Mouse (Mus musculus): Measurements from ENCODE around the gene Ppm1g. TPM values are rescaled to one million over a fixed set of nuclear protein-coding genes. Genes with fewer than 3 reads are reported as not detected.

Ppm1g gene
- total and polyA plus RNA-seq, 3 experiments, result 96.9 to 366 (median 182) TPM

DNA sequence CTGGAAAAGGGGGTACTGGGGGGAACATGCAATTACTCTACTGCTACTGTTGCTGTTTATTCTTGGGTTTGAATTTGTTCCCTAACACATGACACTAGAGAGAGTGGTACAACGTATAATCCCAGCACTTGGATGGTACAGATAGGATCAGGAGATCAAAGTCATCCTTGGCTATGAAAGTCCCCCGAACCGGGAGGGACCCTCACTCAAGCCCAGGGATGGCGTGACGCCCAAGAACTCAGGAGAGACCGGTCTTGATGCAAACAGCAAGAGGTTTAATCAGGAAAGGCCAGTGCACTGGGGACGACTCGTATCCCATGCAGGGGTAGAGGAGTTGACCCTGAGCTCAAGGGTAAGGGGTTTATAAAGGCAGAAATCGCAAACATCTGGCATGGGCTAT, 2.2 kb upstream of the Ppm1g start:
- dilution Hi-C loops (cut with MboI; ENCODE audit: extremely low pct_ligation_motif_present, extremely low pct_unique_long_range_greater_than_20kb, low sequenced_read_pairs), result no loop called here

DNA sequence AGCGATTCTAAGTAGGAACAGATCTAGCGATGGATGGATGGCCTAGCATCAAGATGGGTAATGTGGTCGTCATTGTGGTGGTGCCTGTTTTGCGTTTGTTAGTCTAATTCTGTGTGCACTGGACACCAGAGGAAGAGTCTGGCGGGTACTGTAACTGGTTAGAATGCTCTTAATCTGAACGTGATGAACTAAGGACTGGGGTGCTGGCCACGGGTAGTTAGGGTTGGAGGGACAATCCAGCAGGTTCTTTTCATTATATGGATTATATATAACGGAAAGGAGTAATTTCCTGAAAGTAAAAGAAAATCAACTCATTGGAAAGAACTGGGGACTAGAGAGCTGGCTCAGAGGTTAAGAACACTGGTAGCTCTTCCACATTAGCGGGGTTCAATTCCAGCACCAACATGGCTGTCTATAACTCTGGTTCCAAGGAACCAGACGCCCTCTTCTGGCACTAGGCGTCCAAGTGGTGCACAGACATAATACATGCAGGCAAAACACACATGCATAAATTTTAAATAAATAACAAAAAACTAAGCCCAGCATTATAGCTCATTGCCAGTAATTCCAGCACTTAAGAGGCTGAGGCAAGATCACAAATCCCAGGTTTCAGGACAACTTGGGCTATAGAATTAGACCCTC, 938 bp upstream of the Ppm1g start:
- peak overlapping the region; percentile 24 for H3K4me2 ChIP-seq (ENCODE audit: insufficient read depth, low read depth, poor library complexity, severe bottlenecking)
- H3K4me3 ChIP-seq (replicated peaks in 1 of 3; ENCODE audit: low read depth in 2 of 3, low read length in 2 of 3, poor library complexity in 1 of 3), result peak overlapping the region; percentile 64 to 93 (median 93)
- no peaks in the 10 kb centered on the region for H3K27me3 ChIP-seq (replicated peaks)
- H3K36me3 ChIP-seq (replicated peaks in 1 of 2; ENCODE audit: control insufficient read depth in 1 of 2, insufficient read depth in 1 of 2, low read length in 1 of 2), result peaks cover 0 to 4% of the 10 kb centered on the region in 2 experiments
- in situ Hi-C loops (cut with MboI; ENCODE audit: low pct_ligation_motif_present, low pct_unique_long_range_greater_than_20kb, low sequenced_read_pairs) (no loop called here), dilution Hi-C loops (cut with MboI; ENCODE audit: extremely low pct_ligation_motif_present, extremely low pct_unique_long_range_greater_than_20kb, low sequenced_read_pairs) (no loop called here)
- peak overlapping the region; percentile 87 for H3K9ac ChIP-seq (ENCODE audit: insufficient read depth, low read depth)
- peaks cover 0 to 13% of the 10 kb centered on the region in 2 experiments; a peak in 2 of 4 replicates for H3K4me1 ChIP-seq (ENCODE audit: control insufficient read depth in 1 of 2, insufficient read depth in 2 of 2)
- peaks cover 36% of the 10 kb centered on the region for H3K79me2 ChIP-seq (replicated peaks; ENCODE audit: control insufficient read depth, extremely low read depth, insufficient read depth, poor library complexity, severe bottlenecking)
- H3K9me3 ChIP-seq (replicated peaks; ENCODE audit: low read length), result no peaks in the 10 kb centered on the region
- DNase-seq (ENCODE audit: extremely low read depth), result peak; percentile 85
- H3K27ac ChIP-seq (ENCODE audit: insufficient read depth, low read depth), result peak overlapping the region; percentile 26
- peak; percentile 11; the same call in 1 of the 2 replicates for TF ChIP-seq ELF1 (IDR thresholded peaks at IDR 0.05; ENCODE audit: low read depth, low read length)
- peak; percentile 50 for TF ChIP-seq SMC3 (IDR thresholded peaks at IDR 0.05; ENCODE audit: low read depth, low read length)
- TF ChIP-seq MYC (IDR thresholded peaks at IDR 0.05; ENCODE audit: low read depth, low read length), result peak; percentile 85
- 0 out of 2 replicates have a peak, but pooled peaks have one; percentile 55 for TF ChIP-seq ZMIZ1 (IDR thresholded peaks at IDR 0.05; ENCODE audit: low read depth, low read length)
- peak; percentile 61 for TF ChIP-seq SIN3A (IDR thresholded peaks at IDR 0.05; ENCODE audit: low read length)
- TF ChIP-seq EP300 (IDR thresholded peaks at IDR 0.05; ENCODE audit: low read length), result no peak
- no peak for TF ChIP-seq MEF2A (IDR thresholded peaks at IDR 0.05; ENCODE audit: borderline replicate concordance, low read depth, low read length)
- TF ChIP-seq NRF1 (IDR thresholded peaks at IDR 0.05; ENCODE audit: low read depth, low read length), result peak; percentile 37
- peak; percentile 37; the same call in 1 of the 2 replicates for TF ChIP-seq MAZ (IDR thresholded peaks at IDR 0.05; ENCODE audit: low read depth, low read length)
- TF ChIP-seq ZNF384 (IDR thresholded peaks at IDR 0.05; ENCODE audit: low read depth, low read length), result peak; percentile 58
- TF ChIP-seq CHD1 (IDR thresholded peaks at IDR 0.05; ENCODE audit: low read depth, low read length), result peak; percentile 78
- TF ChIP-seq CTCF (conservative IDR thresholded peaks at IDR 0.05 in 1 of 2, IDR thresholded peaks at IDR 0.05 in 1 of 2; ENCODE audit: low read depth in 2 of 2, low read length in 2 of 2), result peak in 1 of 2 experiments; percentile 82; a peak in 2 of 4 replicates
- peak; percentile 23; the same call in 1 of the 2 replicates for TF ChIP-seq IRF4 (IDR thresholded peaks at IDR 0.05; ENCODE audit: low read depth, low read length)
- TF ChIP-seq MAFK (IDR thresholded peaks at IDR 0.05; ENCODE audit: insufficient replicate concordance, low read length), result no peak
- TF ChIP-seq TCF12 (IDR thresholded peaks at IDR 0.05; ENCODE audit: low read depth, low read length), result peak; percentile 46
- TF ChIP-seq BHLHE40 (IDR thresholded peaks at IDR 0.05; ENCODE audit: low read depth, low read length), result no peak; the same call in 1 of the 2 replicates
- TF ChIP-seq NELFE (IDR thresholded peaks at IDR 0.05; ENCODE audit: low read depth, low read length), result peak; percentile 51; the same call in 1 of the 2 replicates
- peak; percentile 57 for TF ChIP-seq HCFC1 (IDR thresholded peaks at IDR 0.05; ENCODE audit: low read depth, low read length)
- no peak for TF ChIP-seq GABPA (IDR thresholded peaks at IDR 0.05; ENCODE audit: insufficient replicate concordance, low read depth, low read length)
- peak; percentile 59 for TF ChIP-seq RAD21 (IDR thresholded peaks at IDR 0.05; ENCODE audit: low read depth, low read length)

More for the DNA sequence above, 2.2 kb upstream of the Ppm1g start:
- in situ Hi-C loops (cut with MboI; ENCODE audit: low pct_ligation_motif_present, low pct_unique_long_range_greater_than_20kb, low sequenced_read_pairs), result no loop called here
- no peaks in the 10 kb centered on the region for H3K9me3 ChIP-seq (replicated peaks; ENCODE audit: low read length)
- no peaks in the 10 kb centered on the region for H3K27me3 ChIP-seq (replicated peaks)
- no peak overlapping the region for H3K27ac ChIP-seq (ENCODE audit: insufficient read depth, low read depth)
- H3K4me1 ChIP-seq (ENCODE audit: control insufficient read depth in 1 of 2, insufficient read depth in 2 of 2), result peaks cover 0 to 7% of the 10 kb centered on the region in 2 experiments; a peak in 2 of 4 replicates
- H3K4me2 ChIP-seq (ENCODE audit: insufficient read depth, low read depth, poor library complexity, severe bottlenecking), result no peak overlapping the region
- no peak overlapping the region for H3K4me3 ChIP-seq (replicated peaks in 1 of 3; ENCODE audit: low read depth in 2 of 3, low read length in 2 of 3, poor library complexity in 1 of 3)
- no peaks in the 10 kb centered on the region for H3K36me3 ChIP-seq (replicated peaks in 1 of 2; ENCODE audit: control insufficient read depth in 1 of 2, insufficient read depth in 1 of 2, low read length in 1 of 2)
- H3K9ac ChIP-seq (ENCODE audit: insufficient read depth, low read depth), result no peak overlapping the region
- no peak for DNase-seq (ENCODE audit: extremely low read depth)
- H3K79me2 ChIP-seq (replicated peaks; ENCODE audit: control insufficient read depth, extremely low read depth, insufficient read depth, poor library complexity, severe bottlenecking), result peaks cover 24% of the 10 kb centered on the region
- TF ChIP-seq USF2 (conservative IDR thresholded peaks at IDR 0.05; ENCODE audit: low read depth, low read length) (no peak), MAX (IDR thresholded peaks at IDR 0.05; ENCODE audit: low read length) (no peak), NELFE (IDR thresholded peaks at IDR 0.05; ENCODE audit: low read depth, low read length) (no peak), MAZ (IDR thresholded peaks at IDR 0.05; ENCODE audit: low read depth, low read length) (no peak), ZKSCAN1 (IDR thresholded peaks at IDR 0.05; ENCODE audit: borderline replicate concordance, low read depth, low read length) (no peak), MAFK (IDR thresholded peaks at IDR 0.05; ENCODE audit: insufficient replicate concordance, low read length) (no peak), CHD1 (IDR thresholded peaks at IDR 0.05; ENCODE audit: low read depth, low read length) (no peak), KAT2A (IDR thresholded peaks at IDR 0.05; ENCODE audit: insufficient replicate concordance, low read length) (no peak), MEF2A (IDR thresholded peaks at IDR 0.05; ENCODE audit: borderline replicate concordance, low read depth, low read length) (no peak), RAD21 (IDR thresholded peaks at IDR 0.05; ENCODE audit: low read depth, low read length) (no peak), TBP (conservative IDR thresholded peaks at IDR 0.05; ENCODE audit: low read depth, low read length) (no peak), POLR2A (IDR thresholded peaks at IDR 0.05; ENCODE audit: low read depth, low read length) (no peak)

Data from CH12.LX (cell line).